Mouse (Mus musculus): ENCODE results near the gene Taar7d. TPM values are rescaled to one million over a fixed set of nuclear protein-coding genes. Genes with fewer than 3 reads are reported as not detected.
"Not testable (repeated sequence)": the region's sequence is repeated elsewhere in the genome, so short reads cannot be mapped to it uniquely, and the experiment has no call there.

Gene Taar7d
- polyA plus RNA-seq, 1 experiment from 2014 or later, result not detected

DNA sequence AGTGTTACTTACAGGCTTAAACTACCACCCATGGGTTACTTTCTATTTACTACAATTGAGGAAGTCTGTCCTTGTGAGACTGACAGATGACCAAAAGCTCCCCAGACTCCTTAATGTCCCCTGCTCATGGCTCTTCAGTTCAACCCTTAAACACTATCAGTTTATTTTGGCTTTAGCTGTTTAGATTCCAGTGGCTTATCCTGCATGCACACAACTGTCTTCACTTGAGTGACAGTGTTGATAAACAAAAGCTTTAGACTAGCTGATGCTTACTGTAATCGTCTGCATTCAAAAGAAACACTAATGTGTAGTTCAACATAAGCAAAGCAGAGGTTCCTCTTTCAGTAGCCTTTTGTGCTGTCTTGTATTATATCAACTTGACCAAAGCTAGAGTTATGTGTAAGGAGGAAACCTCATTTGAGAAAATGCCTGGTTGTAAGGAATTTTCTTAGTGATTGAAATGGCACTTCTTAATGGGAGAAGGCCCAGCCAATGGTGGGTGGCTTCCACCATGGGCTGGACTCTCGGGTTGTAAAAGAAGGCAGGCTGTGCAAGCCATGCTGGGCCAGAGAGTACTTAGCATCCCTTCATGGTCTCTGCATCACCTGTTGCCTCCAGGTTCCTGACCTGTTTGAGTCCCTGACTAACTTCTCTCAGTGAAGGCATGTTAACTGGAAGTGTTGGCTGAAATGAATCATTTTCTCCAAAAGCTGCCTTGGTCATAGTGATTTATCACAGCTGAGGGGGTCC, 13.3 kb downstream of the Taar7d start:
- Histone ChIP-seq H3K4me1 (replicated peaks) (peaks cover 22% of the 10 kb centered on the region), H3K4me2 (peak overlapping the region; percentile 14; the same call in 1 of the 2 replicates), H3K4me3 (replicated peaks) (no peak overlapping the region), H3K9ac (no peak overlapping the region), H3K36me3 (no peaks in the 10 kb centered on the region), H3K9me3 (replicated peaks) (no peaks in the 10 kb centered on the region), H3K27ac (peak overlapping the region; percentile 73), H3K27me3 (no peaks in the 10 kb centered on the region)
- WGBS (ENCODE audit: insufficient replicate concordance), result 27% methylated on average over 2 of the region's 2 CpGs
- peak; percentile 14 for DNase-seq
- ATAC-seq (ENCODE audit: low read depth), result peak; percentile 90

DNA sequence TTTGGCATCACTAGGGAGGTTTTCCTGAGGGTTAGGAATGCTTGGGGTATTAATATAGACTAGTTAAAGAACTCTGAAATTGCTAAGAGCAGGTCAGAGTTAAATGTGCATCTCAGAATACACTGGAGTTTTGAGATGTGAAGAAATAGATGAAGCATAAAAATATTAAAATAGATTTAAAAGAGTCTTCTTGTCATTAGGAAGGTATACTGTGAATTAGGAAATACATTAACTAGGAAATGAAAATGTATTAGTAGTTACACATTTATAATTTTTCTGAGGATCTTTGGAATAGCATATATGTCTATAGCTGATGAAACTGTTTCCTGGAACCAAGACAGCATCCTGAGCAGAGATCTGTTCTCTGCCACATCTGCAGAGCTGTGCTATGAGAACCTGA, 22.2 kb downstream of the Taar7d start, which contains the start of gene Taar7f:
Gene Taar7f, plus strand, starts transcription at position 301 of the 400 bp plus-strand sequence.
- ATAC-seq (ENCODE audit: low read depth) (no peak), DNase-seq (no peak)
- no peak within 1 kb of the TSS for H3K9ac ChIP-seq
- no peak within 1 kb of the TSS for H3K27ac ChIP-seq
- H3K36me3 ChIP-seq, result no peaks in the 10 kb centered on the region
- no peak within 1 kb of the TSS for H3K4me3 ChIP-seq (replicated peaks)
- H3K9me3 ChIP-seq (replicated peaks), result no peaks in the 10 kb centered on the region
- H3K27me3 ChIP-seq, result no peaks in the 10 kb centered on the region
- no peak within 1 kb of the TSS for H3K4me2 ChIP-seq
- H3K4me1 ChIP-seq (replicated peaks), result 0 out of 2 replicates have a peak, but pooled peaks cover 3% of the 10 kb centered on the region

- Histone ChIP-seq H3K4me1 (replicated peaks) (0 out of 2 replicates have a peak, but pooled peaks cover 3% of the 10 kb centered on the region), H3K9ac (no peak overlapping the region), H3K27me3 (no peaks in the 10 kb centered on the region), H3K36me3 (no peaks in the 10 kb centered on the region), H3K9me3 (replicated peaks) (no peaks in the 10 kb centered on the region), H3K4me2 (no peak overlapping the region), H3K4me3 (replicated peaks) (no peak overlapping the region), H3K27ac (no peak overlapping the region)
- 24% methylated on average over 5 of the region's 5 CpGs for WGBS (ENCODE audit: insufficient replicate concordance)
- DNase-seq, result peak; percentile 10
- peak; percentile 86 for ATAC-seq (ENCODE audit: low read depth)
Observed at GRCm38 (mm10) chr10:24052039-24052438, 25.0 kb downstream of the Taar7d start.

GRCm38 (mm10) chr10:24058986-24059385, 32.0 kb downstream of the Taar7d start:
- Histone ChIP-seq H3K4me3 (replicated peaks) (no peak overlapping the region), H3K9me3 (replicated peaks) (no peaks in the 10 kb centered on the region), H3K36me3 (no peaks in the 10 kb centered on the region), H3K27me3 (no peaks in the 10 kb centered on the region), H3K4me2 (no peak overlapping the region), H3K9ac (no peak overlapping the region), H3K27ac (no peak overlapping the region), H3K4me1 (replicated peaks) (no peaks in the 10 kb centered on the region)
- ATAC-seq (ENCODE audit: low read depth), result no peak
- no peak for DNase-seq
- 43% methylated on average over 3 of the region's 3 CpGs for WGBS (ENCODE audit: insufficient replicate concordance)

DNA sequence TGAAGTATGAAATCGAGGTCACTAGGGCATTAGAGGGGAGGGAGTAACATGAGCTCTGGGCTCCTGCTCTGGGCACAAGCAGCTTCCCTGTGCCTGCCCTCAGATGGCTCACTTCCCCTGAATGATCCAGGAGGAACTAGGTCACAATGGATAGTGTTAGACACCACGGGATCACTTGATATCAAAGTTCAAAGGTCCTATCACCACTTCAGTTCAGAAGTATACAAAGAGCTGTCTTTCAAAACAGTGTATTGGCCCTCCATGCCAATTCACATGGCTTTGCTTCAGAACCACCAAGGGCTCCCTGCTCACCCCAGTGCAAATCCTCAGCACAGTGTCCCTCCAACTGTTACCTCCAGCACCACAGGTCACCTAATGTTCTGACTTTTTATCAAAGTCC, 47.7 kb downstream of the Taar7d start:
- H3K27ac ChIP-seq; DNase-seq; H3K9me3 ChIP-seq (replicated peaks); H3K27me3 ChIP-seq; H3K4me1 ChIP-seq (replicated peaks); ATAC-seq (ENCODE audit: low read depth); H3K9ac ChIP-seq; H3K4me3 ChIP-seq (replicated peaks); H3K36me3 ChIP-seq; H3K4me2 ChIP-seq: not testable (repeated sequence)
- WGBS (ENCODE audit: insufficient replicate concordance), result 20% methylated on average over 2 of the region's 2 CpGs

- 57% methylated on average over 2 of the region's 4 CpGs for WGBS (ENCODE audit: insufficient replicate concordance)
- not testable (repeated sequence) for H3K9ac ChIP-seq; H3K36me3 ChIP-seq; H3K9me3 ChIP-seq (replicated peaks); DNase-seq; H3K4me3 ChIP-seq (replicated peaks); ATAC-seq (ENCODE audit: low read depth); H3K27me3 ChIP-seq; H3K27ac ChIP-seq; H3K4me2 ChIP-seq; H3K4me1 ChIP-seq (replicated peaks)
Observed at GRCm38 (mm10) chr10:24076200-24076599, 49.2 kb downstream of the Taar7d start, which contains the start of gene Taar8a. TSS of gene Taar8a (plus strand) at chr10:24076500.

Other genes with a start within 250 kb of the Taar7d start
- 206 and 209 TPM in 2 replicates for gene Rps12, start 239.9 kb upstream of the Taar7d start, polyA plus RNA-seq (2015; fragmentation: Nextera tagmentation; extraction: Ambion mirVana)
- gene Slc18b1, start 230.2 kb upstream of the Taar7d start, polyA plus RNA-seq (2015; fragmentation: Nextera tagmentation; extraction: Ambion mirVana), result 2.1 and 2.9 TPM in 2 replicates
- gene Vnn3, start 175.8 kb upstream of the Taar7d start, polyA plus RNA-seq (2015; fragmentation: Nextera tagmentation; extraction: Ambion mirVana), result 0.28 and 0.42 TPM in 2 replicates
- 0.92 and 1.1 TPM in 2 replicates for gene Vnn1, start 132.5 kb upstream of the Taar7d start, polyA plus RNA-seq (2015; fragmentation: Nextera tagmentation; extraction: Ambion mirVana)
- not detected in 2 replicates for gene Taar1, start 106.9 kb upstream of the Taar7d start, polyA plus RNA-seq (2015; fragmentation: Nextera tagmentation; extraction: Ambion mirVana)
- not detected in 2 replicates for gene Taar2, start 88.7 kb upstream of the Taar7d start, polyA plus RNA-seq (2015; fragmentation: Nextera tagmentation; extraction: Ambion mirVana)
- gene Taar3, start 77.7 kb upstream of the Taar7d start, polyA plus RNA-seq (2015; fragmentation: Nextera tagmentation; extraction: Ambion mirVana), result not detected in 2 replicates
- not detected in 2 replicates for gene Taar4, start 66.7 kb upstream of the Taar7d start, polyA plus RNA-seq (2015; fragmentation: Nextera tagmentation; extraction: Ambion mirVana)
- gene Taar5, start 56.5 kb upstream of the Taar7d start, polyA plus RNA-seq (2015; fragmentation: Nextera tagmentation; extraction: Ambion mirVana), result not detected in 2 replicates
- gene Taar6, start 41.6 kb upstream of the Taar7d start, polyA plus RNA-seq (2015; fragmentation: Nextera tagmentation; extraction: Ambion mirVana), result not detected in 2 replicates
- gene Taar7a, start 33.7 kb upstream of the Taar7d start, polyA plus RNA-seq (2015; fragmentation: Nextera tagmentation; extraction: Ambion mirVana), result not detected in 2 replicates
- gene Taar7b, start 27.3 kb upstream of the Taar7d start, polyA plus RNA-seq (2015; fragmentation: Nextera tagmentation; extraction: Ambion mirVana), result not detected in 2 replicates
- gene Taar7e, start 10.4 kb downstream of the Taar7d start, polyA plus RNA-seq (2015; fragmentation: Nextera tagmentation; extraction: Ambion mirVana), result not detected in 2 replicates
- not detected in 2 replicates for gene Taar7f, start 22.3 kb downstream of the Taar7d start, polyA plus RNA-seq (2015; fragmentation: Nextera tagmentation; extraction: Ambion mirVana)
- gene Taar8a, start 49.3 kb downstream of the Taar7d start, polyA plus RNA-seq (2015; fragmentation: Nextera tagmentation; extraction: Ambion mirVana), result not detected in 2 replicates
- not detected in 2 replicates for gene Taar8b, start 65.1 kb downstream of the Taar7d start, polyA plus RNA-seq (2015; fragmentation: Nextera tagmentation; extraction: Ambion mirVana)
- gene Taar8c, start 74.7 kb downstream of the Taar7d start, polyA plus RNA-seq (2015; fragmentation: Nextera tagmentation; extraction: Ambion mirVana), result not detected in 2 replicates
- not detected in 2 replicates for gene Taar9, start 82.3 kb downstream of the Taar7d start, polyA plus RNA-seq (2015; fragmentation: Nextera tagmentation; extraction: Ambion mirVana)
- gene Stx7, start 122.1 kb downstream of the Taar7d start, polyA plus RNA-seq (2015; fragmentation: Nextera tagmentation; extraction: Ambion mirVana), result 31.6 and 37.1 TPM in 2 replicates
- gene Moxd1, start 196.3 kb downstream of the Taar7d start, polyA plus RNA-seq (2015; fragmentation: Nextera tagmentation; extraction: Ambion mirVana), result 0.25 and 0.37 TPM in 2 replicates

Data from liver, embryonic 13.5 days (tissue).